Mouse (Mus musculus): Measurements from ENCODE around the gene Kpna2. TPM values are rescaled to one million over a fixed set of nuclear protein-coding genes. Genes with fewer than 3 reads are reported as not detected.
"Not testable (repeated sequence)": the region's sequence is repeated elsewhere in the genome, so short reads cannot be mapped to it uniquely, and the experiment has no call there.

Kpna2 gene
- polyA plus RNA-seq, 1 experiment from 2014 or later, result 250 TPM

DNA sequence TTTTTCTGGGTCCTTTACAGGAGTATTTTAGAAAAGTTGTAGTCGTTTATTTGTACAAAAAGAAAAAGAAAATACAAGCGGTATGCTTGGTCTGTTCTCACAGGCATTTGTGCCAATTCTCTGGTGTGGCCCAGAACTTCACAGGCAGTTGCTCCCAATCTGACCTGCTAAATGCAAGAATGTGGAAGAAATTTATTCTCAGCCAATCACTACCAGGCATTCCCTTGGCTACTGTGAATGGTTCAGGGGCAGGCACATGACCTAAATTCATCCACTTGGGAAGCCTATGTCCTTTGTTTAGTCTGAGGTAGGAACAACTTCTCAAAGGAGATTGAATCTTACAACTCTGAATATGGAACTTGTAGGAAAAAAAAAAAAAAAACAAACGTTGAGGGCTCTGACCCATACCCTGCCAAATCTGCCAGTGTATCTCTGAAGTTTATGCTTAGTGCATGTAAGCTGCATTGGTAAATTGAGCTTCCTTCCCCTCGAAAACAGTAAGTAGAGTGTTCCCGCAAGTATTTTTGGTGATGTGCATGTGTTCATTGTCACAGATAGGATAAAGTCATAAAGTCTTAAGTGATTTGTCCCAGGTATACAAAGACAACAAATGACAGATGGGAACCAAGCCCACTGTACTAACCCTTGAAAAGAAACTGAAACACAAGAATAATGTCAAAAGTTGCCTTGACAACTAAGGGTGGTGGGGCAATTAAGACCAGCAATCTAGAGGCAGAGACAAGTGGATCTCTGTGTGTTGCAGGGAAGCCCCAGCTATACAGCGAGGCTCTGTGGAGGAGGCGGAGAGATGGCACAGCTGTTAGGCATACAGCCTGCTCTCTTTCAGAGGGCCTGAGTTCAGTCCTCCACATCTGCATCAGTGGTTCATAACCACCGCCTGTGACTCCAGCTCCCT, 2.7 kb upstream of the Kpna2 start:
- peaks cover 6% of the 10 kb centered on the region; the same call in 1 of the 2 replicates for H3K27me3 ChIP-seq
- H3K4me2 ChIP-seq, result no peak overlapping the region
- no peaks in the 10 kb centered on the region for H3K9me3 ChIP-seq (replicated peaks)
- 57% methylated on average over 8 of the region's 8 CpGs for WGBS (ENCODE audit: insufficient replicate concordance)
- H3K27ac ChIP-seq (replicated peaks), result no peak overlapping the region
- no peak for ATAC-seq (ENCODE audit: insufficient read depth)
- H3K4me1 ChIP-seq (replicated peaks), result peaks cover 11% of the 10 kb centered on the region
- H3K4me3 ChIP-seq (replicated peaks), result no peak overlapping the region
- H3K36me3 ChIP-seq (replicated peaks), result peaks cover 4% of the 10 kb centered on the region
- H3K9ac ChIP-seq, result no peak overlapping the region

DNA sequence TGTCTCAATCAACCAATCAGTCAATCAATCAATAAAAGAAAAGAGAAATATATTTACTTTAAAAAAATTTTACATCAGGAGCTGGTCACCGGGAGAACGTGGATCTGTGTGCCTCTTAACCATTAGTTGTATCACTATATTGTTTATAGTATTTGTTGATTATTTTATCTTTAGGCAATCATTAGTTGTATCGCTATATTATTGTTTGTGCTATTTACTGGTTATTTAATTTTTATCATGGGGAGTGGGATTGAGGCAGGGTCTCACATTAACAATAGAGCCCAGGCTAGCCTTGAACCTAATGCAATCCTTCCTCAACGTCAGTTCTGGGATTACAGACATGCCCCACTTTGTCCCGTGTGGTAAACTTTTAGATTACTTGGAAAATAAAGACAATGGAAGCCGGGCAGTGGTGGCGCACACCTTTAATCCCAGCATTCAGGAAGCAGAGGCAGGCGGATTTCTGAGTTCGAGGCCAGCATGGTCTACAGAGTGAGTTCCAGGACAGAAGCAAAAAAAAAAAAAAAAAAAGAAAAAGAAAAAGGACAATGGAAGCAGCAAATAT, 690 bp upstream of the Kpna2 start:
- WGBS (ENCODE audit: insufficient replicate concordance), result 74% methylated on average over 9 of the region's 9 CpGs
- ATAC-seq (ENCODE audit: insufficient read depth), result no peak
- peak overlapping the region; percentile 54 for H3K9ac ChIP-seq
- H3K4me3 ChIP-seq (replicated peaks), result peak overlapping the region; percentile 98
- peaks cover 6% of the 10 kb centered on the region; the same call in 1 of the 2 replicates for H3K27me3 ChIP-seq
- H3K4me1 ChIP-seq (replicated peaks), result peaks cover 31% of the 10 kb centered on the region
- H3K27ac ChIP-seq (replicated peaks), result peak overlapping the region; percentile 83
- H3K4me2 ChIP-seq, result peak overlapping the region; percentile 86
- H3K36me3 ChIP-seq (replicated peaks), result peaks cover 24% of the 10 kb centered on the region
- no peaks in the 10 kb centered on the region for H3K9me3 ChIP-seq (replicated peaks)

DNA sequence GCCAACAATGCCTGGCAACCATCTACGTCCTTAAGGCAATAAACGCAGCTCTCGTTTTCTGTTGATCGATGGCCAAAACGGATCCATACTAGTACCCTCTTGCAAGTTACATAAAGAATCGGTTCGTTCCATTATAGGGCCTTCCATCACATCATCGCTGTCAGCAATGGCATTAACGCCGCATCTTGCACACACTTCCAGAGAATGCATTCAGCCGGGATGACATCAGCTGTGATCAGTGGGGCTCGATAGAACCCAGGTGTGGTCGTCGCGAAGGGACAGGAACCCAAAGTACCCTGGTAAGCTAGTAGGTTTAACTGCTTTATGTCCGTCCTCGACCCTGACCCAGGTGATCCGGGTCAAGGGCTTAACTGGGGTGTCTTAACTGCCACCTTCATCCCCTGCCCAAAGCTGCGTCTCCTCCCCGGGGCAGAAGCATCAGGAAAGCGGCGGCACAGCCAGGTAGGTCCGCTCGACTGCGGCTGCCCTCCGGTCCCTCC, 640 bp downstream of the Kpna2 start:
- peaks cover 4% of the 10 kb centered on the region; the same call in 1 of the 2 replicates for H3K27me3 ChIP-seq
- H3K27ac ChIP-seq (replicated peaks), result peak overlapping the region; percentile 92
- no peaks in the 10 kb centered on the region for H3K9me3 ChIP-seq (replicated peaks)
- peaks cover 42% of the 10 kb centered on the region for H3K4me1 ChIP-seq (replicated peaks)
- H3K4me2 ChIP-seq, result peak overlapping the region; percentile 59
- ATAC-seq (ENCODE audit: insufficient read depth), result peak; percentile 43
- peaks cover 37% of the 10 kb centered on the region for H3K36me3 ChIP-seq (replicated peaks)
- peak overlapping the region; percentile 99 for H3K9ac ChIP-seq
- WGBS (ENCODE audit: insufficient replicate concordance), result under 1% methylated on average over 26 of the region's 26 CpGs
- peak overlapping the region; percentile 98 for H3K4me3 ChIP-seq (replicated peaks)

DNA sequence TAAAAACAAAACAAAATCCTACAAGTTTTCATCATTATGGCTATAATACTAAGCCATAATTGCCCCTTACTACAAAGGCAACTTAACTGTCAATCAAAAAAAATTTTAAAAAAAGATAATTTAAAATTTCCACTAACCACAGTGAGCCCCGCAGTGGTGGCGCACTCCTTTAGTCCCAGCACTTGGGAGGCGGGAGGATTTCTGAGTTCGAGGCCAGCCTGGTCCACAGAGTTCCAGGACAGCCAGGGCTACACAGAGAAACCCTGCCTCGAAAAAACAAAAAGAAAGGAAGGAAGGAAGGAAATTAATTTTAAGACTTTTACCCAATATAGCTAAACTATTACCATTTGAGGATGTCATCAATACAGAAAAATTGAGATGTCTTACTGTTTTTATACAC, 1.4 kb downstream of the Kpna2 start:
- peaks cover 43% of the 10 kb centered on the region for H3K36me3 ChIP-seq (replicated peaks)
- no peaks in the 10 kb centered on the region for H3K27me3 ChIP-seq
- peak overlapping the region; percentile 92 for H3K27ac ChIP-seq (replicated peaks)
- H3K9ac ChIP-seq, result peak overlapping the region; percentile 99
- peak overlapping the region; percentile 59 for H3K4me2 ChIP-seq
- peaks cover 45% of the 10 kb centered on the region for H3K4me1 ChIP-seq (replicated peaks)
- no peaks in the 10 kb centered on the region for H3K9me3 ChIP-seq (replicated peaks)
- no peak for ATAC-seq (ENCODE audit: insufficient read depth)
- H3K4me3 ChIP-seq (replicated peaks), result peak overlapping the region; percentile 98
- 5% methylated on average over 5 of the region's 5 CpGs for WGBS (ENCODE audit: insufficient replicate concordance)

DNA sequence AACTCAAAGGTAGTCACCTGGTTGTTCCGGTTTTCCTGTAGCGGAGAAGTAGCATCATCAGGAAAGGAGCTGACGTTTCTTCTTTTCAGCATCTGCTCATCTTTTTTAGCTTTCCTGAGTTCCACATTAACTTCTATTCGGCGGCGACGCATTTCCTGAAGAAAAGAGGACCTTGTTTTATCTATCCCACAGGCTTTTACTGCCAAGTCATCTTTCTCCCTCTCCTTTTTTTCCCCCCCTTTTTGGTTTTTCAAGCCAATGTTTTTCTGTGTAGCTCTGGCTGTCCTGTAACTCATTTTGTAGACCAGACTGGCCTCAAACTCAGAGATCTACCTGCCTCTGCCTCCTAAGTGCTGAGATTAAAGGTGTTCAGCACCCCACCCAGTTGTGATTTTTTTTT, 2.8 kb downstream of the Kpna2 start:
- H3K9ac ChIP-seq, result peak overlapping the region; percentile 99
- H3K27me3 ChIP-seq; H3K9me3 ChIP-seq (replicated peaks); ATAC-seq (ENCODE audit: insufficient read depth): not testable (repeated sequence)
- H3K36me3 ChIP-seq (replicated peaks), result peaks cover 58% of the 10 kb centered on the region
- H3K27ac ChIP-seq (replicated peaks), result peak overlapping the region; percentile 29; the same call in 1 of the 2 replicates
- peak overlapping the region; percentile 59 for H3K4me2 ChIP-seq
- WGBS (ENCODE audit: insufficient replicate concordance), result 72% methylated on average over 7 of the region's 7 CpGs
- H3K4me1 ChIP-seq (replicated peaks), result peaks cover 48% of the 10 kb centered on the region
- H3K4me3 ChIP-seq (replicated peaks), result peak overlapping the region; percentile 98

DNA sequence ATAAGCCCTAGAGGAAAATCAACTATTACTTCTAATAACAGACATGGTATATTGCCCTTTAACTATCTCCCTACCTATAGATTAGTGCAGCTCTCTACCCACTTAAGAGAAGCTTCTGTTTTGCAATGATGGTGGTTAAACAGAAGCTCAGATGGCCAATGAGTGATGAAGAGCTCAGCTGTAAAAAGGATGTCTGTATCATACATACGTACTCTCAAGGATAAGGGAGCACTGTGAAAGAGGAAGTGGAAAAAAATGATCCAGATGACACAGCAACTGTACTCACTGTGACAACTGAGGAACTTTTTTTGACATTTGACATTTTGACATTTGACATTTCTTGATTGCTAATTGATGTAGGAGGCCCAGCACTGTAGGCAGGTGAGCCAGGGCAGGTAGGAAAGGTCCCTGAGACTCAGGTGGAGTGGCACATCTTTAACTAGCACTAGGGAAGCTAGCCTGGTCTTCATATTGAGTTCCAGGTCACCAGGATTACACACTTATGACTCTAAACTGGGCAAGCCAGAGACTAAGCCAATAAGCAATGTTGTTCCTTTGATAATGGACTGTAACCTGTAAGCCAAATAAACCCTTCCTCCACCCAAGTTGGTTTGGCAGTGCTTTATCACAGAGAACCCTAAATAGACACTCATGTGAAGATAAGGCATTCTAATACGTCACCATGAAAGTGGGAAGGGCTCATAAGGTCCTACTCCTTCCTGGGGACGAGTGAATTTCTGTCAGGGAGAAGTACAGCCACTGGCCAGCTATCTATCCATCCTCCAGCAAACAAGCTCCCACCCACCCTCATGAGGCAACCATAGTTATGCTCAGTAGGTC, 4.9 kb downstream of the Kpna2 start:
- peak; percentile 30 for ATAC-seq (ENCODE audit: insufficient read depth)
- H3K36me3 ChIP-seq (replicated peaks), result peaks cover 79% of the 10 kb centered on the region
- peaks cover 43% of the 10 kb centered on the region for H3K4me1 ChIP-seq (replicated peaks)
- whole genome bisulfite sequencing (ENCODE audit: insufficient replicate concordance), result 18% methylated on average over 3 of the region's 3 CpGs
- no peak overlapping the region; the same call in 1 of the 2 replicates for H3K4me3 ChIP-seq (replicated peaks)
- peak overlapping the region; percentile 48 for H3K27ac ChIP-seq (replicated peaks)
- H3K27me3 ChIP-seq, result no peaks in the 10 kb centered on the region
- H3K9ac ChIP-seq, result no peak overlapping the region
- H3K4me2 ChIP-seq, result peak overlapping the region; percentile 59
- no peaks in the 10 kb centered on the region for H3K9me3 ChIP-seq (replicated peaks)

DNA sequence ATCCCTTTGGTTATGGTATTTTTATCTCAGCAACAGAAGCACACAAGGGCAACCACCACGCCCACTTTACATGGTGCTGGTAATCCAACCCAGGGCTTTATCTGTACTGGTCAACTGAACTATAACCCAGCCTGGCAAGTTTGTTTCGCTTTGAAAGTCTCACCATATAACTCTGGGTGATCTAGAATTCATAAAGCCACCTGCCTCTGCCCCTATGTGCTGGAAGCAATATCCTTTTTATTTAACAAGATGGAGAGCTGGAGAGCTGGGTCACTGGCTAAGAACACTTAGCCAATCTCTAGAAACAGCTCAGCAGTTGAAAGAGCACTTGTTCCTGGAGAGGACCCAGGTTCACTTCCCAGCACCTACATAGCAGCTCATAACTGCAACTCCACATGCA, 12.0 kb downstream of the Kpna2 start:
- Histone ChIP-seq H3K9me3 (replicated peaks) (no peaks in the 10 kb centered on the region), H3K4me3 (replicated peaks) (no peak overlapping the region), H3K4me2 (no peak overlapping the region), H3K9ac (no peak overlapping the region), H3K27ac (replicated peaks) (no peak overlapping the region), H3K4me1 (replicated peaks) (peaks cover 6% of the 10 kb centered on the region; the same call in 1 of the 2 replicates), H3K36me3 (replicated peaks) (peaks cover 79% of the 10 kb centered on the region), H3K27me3 (no peaks in the 10 kb centered on the region)
- 50% methylated on average over 2 of the region's 2 CpGs for WGBS (ENCODE audit: insufficient replicate concordance)
- ATAC-seq (ENCODE audit: insufficient read depth), result no peak

DNA sequence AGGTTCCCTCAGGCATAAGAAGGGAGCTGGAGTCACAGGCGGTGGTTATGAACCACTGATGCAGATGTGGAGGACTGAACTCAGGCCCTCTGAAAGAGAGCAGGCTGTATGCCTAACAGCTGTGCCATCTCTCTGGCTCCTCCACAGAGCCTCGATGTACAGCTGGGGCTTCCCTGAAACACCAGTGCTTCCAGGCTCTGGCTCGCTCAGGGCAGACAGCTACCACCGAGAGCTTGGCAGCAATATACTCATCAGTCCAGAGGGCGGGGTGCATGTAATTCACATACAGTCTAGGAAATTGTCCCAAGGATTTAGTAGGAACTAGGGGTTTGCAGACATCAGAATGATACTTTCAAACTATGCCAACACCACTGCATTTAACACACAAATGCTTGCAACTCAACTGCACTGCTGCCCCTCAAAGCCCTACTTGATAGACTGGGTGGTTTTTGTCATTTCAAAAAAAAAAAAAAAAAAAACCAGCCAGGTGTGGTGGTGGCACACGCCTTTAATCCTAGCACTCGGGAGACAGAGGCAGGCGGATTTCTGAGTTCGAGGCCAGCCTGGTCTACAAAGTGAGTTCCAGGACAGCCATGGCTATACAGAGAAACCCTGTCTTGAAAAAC, 13.2 kb downstream of the Kpna2 start:
- peaks cover 66% of the 10 kb centered on the region for H3K36me3 ChIP-seq (replicated peaks)

DNA sequence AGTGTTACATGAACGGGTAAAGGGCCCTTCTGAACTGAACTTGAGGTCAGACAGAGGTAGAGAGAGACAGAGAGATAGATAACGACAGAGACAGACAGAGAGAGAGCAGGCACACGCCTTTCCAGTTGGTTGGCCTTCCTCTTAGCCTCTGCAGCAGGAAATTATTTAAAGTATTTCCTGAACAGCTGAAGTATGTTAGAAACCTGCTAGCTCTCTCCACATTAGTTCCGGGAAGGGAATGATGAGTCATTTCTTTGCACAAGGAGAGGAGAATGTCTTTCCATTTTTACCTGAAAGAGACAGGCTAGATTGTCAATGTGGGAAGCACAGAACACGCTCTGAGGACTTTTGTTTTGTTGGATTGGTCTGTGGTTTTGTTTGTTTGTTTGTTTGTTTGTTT, 17.0 kb downstream of the Kpna2 start:
- no peak overlapping the region for H3K9ac ChIP-seq
- H3K9me3 ChIP-seq (replicated peaks), result no peaks in the 10 kb centered on the region
- H3K36me3 ChIP-seq (replicated peaks), result peaks cover 30% of the 10 kb centered on the region
- H3K4me1 ChIP-seq (replicated peaks), result peaks cover 2% of the 10 kb centered on the region; the same call in 1 of the 2 replicates
- H3K4me2 ChIP-seq, result no peak overlapping the region
- no peak for ATAC-seq (ENCODE audit: insufficient read depth)
- 21% methylated on average over 5 of the region's 5 CpGs for WGBS (ENCODE audit: insufficient replicate concordance)
- H3K27ac ChIP-seq (replicated peaks), result no peak overlapping the region
- no peaks in the 10 kb centered on the region for H3K27me3 ChIP-seq
- no peak overlapping the region for H3K4me3 ChIP-seq (replicated peaks)

More for the DNA sequence above, 13.2 kb downstream of the Kpna2 start:
- not testable (repeated sequence) for H3K4me1 ChIP-seq (replicated peaks); H3K4me3 ChIP-seq (replicated peaks); H3K4me2 ChIP-seq; H3K9ac ChIP-seq; H3K27me3 ChIP-seq; ATAC-seq (ENCODE audit: insufficient read depth); H3K9me3 ChIP-seq (replicated peaks); H3K27ac ChIP-seq (replicated peaks)
- WGBS (ENCODE audit: insufficient replicate concordance), result 75% methylated on average over 9 of the region's 9 CpGs

DNA sequence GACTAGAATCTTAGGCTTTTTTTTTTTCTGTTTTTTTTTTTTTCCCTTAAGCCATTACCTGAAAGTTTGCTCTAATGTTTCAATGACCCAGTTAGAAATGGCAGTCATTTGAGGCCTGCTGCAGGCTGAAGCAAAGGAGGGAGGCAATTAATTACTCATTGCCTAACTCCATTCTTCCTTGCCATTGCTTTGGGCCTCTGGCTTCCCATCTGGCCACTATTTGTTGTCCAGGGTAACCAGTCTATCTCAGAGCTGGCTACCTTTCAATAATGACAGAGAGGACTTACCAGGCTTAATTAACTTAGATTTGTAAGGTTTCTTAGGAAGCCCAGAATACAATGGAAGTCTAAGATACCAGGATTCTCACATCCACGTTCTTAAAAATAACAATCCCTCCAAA, 17.6 kb downstream of the Kpna2 start:
- H3K27ac ChIP-seq (replicated peaks), result no peak overlapping the region
- 66% methylated on average over 1 of the region's 1 CpGs for WGBS (ENCODE audit: insufficient replicate concordance)

More for the DNA sequence above, 17.6 kb downstream of the Kpna2 start:
- Histone ChIP-seq H3K27me3 (no peaks in the 10 kb centered on the region), H3K4me1 (replicated peaks) (no peaks in the 10 kb centered on the region), H3K36me3 (replicated peaks) (peaks cover 25% of the 10 kb centered on the region), H3K9me3 (replicated peaks) (no peaks in the 10 kb centered on the region), H3K9ac (no peak overlapping the region), H3K4me3 (replicated peaks) (no peak overlapping the region), H3K4me2 (no peak overlapping the region)
- no peak for ATAC-seq (ENCODE audit: insufficient read depth)

Data from liver, embryonic 15.5 days (tissue).